Mouse (Mus musculus) C2C12 (cell line): Measurements from ENCODE around the gene Cdh18. TPM values are rescaled to one million over a fixed set of nuclear protein-coding genes. Genes with fewer than 3 reads are reported as not detected.
"Not testable (repeated sequence)": the region's sequence is repeated elsewhere in the genome, so short reads cannot be mapped to it uniquely, and the experiment has no call there.

ENCODE experiments used
- H3K27me3 ChIP-seq: one replicate; pipeline ENCODE4 v1.6.1; 2011; ENCODE audit not compliant: control insufficient read depth, insufficient read depth, insufficient read length
- H3K36me3 ChIP-seq: one replicate; pipeline ENCODE4 v1.6.1; 2011; ENCODE audit not compliant: control insufficient read depth, insufficient read depth
- H3K4me3 ChIP-seq: one replicate; pipeline ENCODE4 v1.5.1; 2011; ENCODE audit warnings: mild to moderate bottlenecking, control low read depth; ENCODE audit not compliant: poor library complexity, insufficient read depth, severe bottlenecking
- H3K79me2 ChIP-seq: one replicate; pipeline ENCODE4 v1.6.1; 2011; ENCODE audit not compliant: control insufficient read depth, insufficient read depth
- H3K79me3 ChIP-seq: one replicate; pipeline ENCODE4 v1.6.1; 2011; ENCODE audit warnings: low read depth, control low read depth
- H3ac ChIP-seq: one replicate; pipeline ENCODE3; 2011; ENCODE audit warnings: low read depth; ENCODE audit not compliant: control insufficient read depth, insufficient read length
- CEBPB ChIP-seq: IDR thresholded peaks from one replicate; pipeline ENCODE4 v1.6.1; 2011; ENCODE audit warnings: low read depth, mild to moderate bottlenecking, control low read depth, moderate library complexity
- CTCF ChIP-seq: IDR thresholded peaks from one replicate; pipeline ENCODE4 v1.5.1; 2011; ENCODE audit not compliant: control insufficient read depth, insufficient read depth, insufficient read length
- FOSL1 ChIP-seq: IDR thresholded peaks from one replicate; pipeline ENCODE4 v1.8.0; 2011; ENCODE audit warnings: mild to moderate bottlenecking, low read length; ENCODE audit not compliant: poor library complexity, insufficient read depth, severe bottlenecking
- MAX ChIP-seq: IDR thresholded peaks from one replicate; pipeline ENCODE4 v1.6.1; 2011; ENCODE audit warnings: mild to moderate bottlenecking, control low read depth
- MYOD1 ChIP-seq: IDR thresholded peaks from one replicate; pipeline ENCODE4 v1.6.1; 2011; ENCODE audit warnings: low read depth; ENCODE audit not compliant: control insufficient read depth, insufficient read length
- MYOG ChIP-seq: IDR thresholded peaks from one replicate; pipeline ENCODE4 v1.6.1; 2011; ENCODE audit not compliant: control insufficient read depth, insufficient read length; ENCODE audit errors: extremely low read depth
- USF1 ChIP-seq: IDR thresholded peaks from one replicate; pipeline ENCODE4 v1.6.1; 2011; ENCODE audit warnings: low read depth, mild to moderate bottlenecking, control low read depth, moderate library complexity
- polyA plus RNA-seq: library from polyadenylated mRNA; unstranded; fragments of >200 nt; fragmentation: generic; extraction: Trizol; gene quantifications from one replicate; pipeline ENCODE4 v1.2.1, GENCODE M21; 2012; ENCODE audit warnings: missing spikeins

Gene Cdh18
- polyA plus RNA-seq, 1 experiment, result 2.9 TPM

DNA sequence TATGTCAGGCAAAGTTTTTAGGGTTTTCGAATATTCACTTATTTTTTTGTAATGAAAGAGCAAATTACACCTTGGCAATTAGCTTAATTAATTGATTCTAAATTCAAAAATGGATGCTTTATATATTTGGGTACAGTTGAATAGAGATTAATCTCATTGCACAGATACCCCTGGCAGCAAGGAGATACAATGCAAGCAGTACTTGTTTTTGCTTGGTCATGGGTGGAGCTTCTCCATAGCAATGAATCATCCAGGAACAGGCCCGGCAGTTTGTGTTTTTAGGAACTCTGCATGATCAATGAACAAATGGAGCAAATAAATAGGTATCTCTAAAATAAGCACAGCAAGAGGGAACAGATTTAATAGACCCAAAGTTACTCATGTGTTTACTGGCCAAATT lies 538.7 kb downstream of the Cdh18 start:
- no peaks in the 10 kb centered on the region for H3K36me3 ChIP-seq
- no peaks in the 10 kb centered on the region for H3K27me3 ChIP-seq
- no peak overlapping the region for H3ac ChIP-seq
- H3K79me3 ChIP-seq, result no peaks in the 10 kb centered on the region
- no peak for TF ChIP-seq CEBPB
- TF ChIP-seq USF1, result no peak
- no peak for TF ChIP-seq FOSL1
- no peak for TF ChIP-seq MYOD1
- no peak for TF ChIP-seq MAX
- TF ChIP-seq CTCF, result no peak
- no peaks in the 10 kb centered on the region for H3K79me2 ChIP-seq
- H3K4me3 ChIP-seq, result no peak overlapping the region

DNA sequence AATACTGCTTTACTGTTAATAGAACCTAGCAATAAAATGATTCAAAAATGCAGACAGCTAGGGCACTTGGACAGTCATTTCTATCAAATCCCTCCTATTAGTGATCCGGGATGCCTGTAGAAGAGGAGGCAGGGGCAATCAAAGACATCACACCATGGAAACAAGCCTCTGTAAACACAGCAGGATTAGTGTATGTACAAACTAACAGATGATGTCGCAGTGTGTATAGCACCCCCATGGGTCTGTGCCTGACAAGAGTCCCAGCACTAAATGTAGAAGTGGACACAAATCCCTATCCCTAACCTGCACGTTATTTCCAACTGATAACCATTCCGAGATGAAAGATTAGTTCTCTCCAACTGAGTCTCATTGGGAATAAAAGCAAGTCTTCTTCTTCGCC lies 547.8 kb downstream of the Cdh18 start:
- no peak overlapping the region for H3ac ChIP-seq
- TF ChIP-seq MYOG (no peak), CEBPB (no peak), CTCF (no peak), MAX (no peak)
- H3K4me3 ChIP-seq, result no peak overlapping the region
- H3K27me3 ChIP-seq, result no peaks in the 10 kb centered on the region
- H3K36me3 ChIP-seq, result no peaks in the 10 kb centered on the region
- no peaks in the 10 kb centered on the region for H3K79me3 ChIP-seq
- no peaks in the 10 kb centered on the region for H3K79me2 ChIP-seq

- Histone ChIP-seq H3ac (no peak overlapping the region), H3K36me3 (no peaks in the 10 kb centered on the region), H3K79me2 (no peaks in the 10 kb centered on the region), H3K79me3 (no peaks in the 10 kb centered on the region), H3K4me3 (no peak overlapping the region), H3K27me3 (no peaks in the 10 kb centered on the region)
- peak; percentile 80 for TF ChIP-seq FOSL1
- no peak for TF ChIP-seq USF1
These were observed 556.0 kb downstream of the Cdh18 start for GRCm38 (mm10) chr15:23104668-23105380.

DNA sequence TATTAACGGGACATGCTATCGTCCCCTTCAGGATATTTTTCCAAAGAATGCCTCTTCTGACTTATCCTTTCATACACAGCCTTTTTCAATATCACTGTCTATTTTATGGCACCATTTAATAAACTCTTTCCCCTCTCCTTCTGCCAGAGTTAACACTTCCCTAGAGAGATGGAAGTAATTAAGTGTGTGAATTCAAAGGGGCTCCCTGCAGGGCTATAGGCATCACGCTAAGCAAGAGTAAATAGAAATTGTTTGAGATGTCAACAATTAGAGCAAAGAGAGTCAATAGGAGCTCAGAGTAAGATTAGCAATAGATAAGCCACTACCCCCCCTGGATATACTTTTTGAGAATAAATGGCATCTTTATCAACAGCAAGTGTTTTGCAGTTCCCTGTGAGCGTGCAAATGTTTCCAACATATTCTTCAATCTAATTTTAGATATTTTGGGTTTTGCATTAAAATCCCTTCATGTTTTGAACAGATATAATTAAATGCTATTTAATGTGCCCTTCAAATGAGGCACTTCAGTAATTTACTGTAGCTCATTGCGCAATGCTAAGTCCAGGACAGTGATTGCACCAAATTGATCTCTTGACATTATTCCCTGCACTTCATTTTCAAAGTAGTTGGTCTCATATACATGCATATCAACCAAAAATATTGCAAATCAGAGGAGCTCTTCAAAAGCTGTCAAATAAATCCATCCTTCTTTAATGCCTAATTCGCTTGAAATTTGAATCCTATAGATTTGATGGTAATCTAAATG lies 586.3 kb downstream of the Cdh18 start:
- Histone ChIP-seq H3K4me3 (no peak overlapping the region), H3K27me3 (no peaks in the 10 kb centered on the region), H3K79me3 (no peaks in the 10 kb centered on the region), H3K79me2 (no peaks in the 10 kb centered on the region), H3K36me3 (no peaks in the 10 kb centered on the region), H3ac (no peak overlapping the region)
- no peak for TF ChIP-seq USF1
- TF ChIP-seq MAX, result no peak
- peak; percentile 81 for TF ChIP-seq CEBPB
- no peak for TF ChIP-seq MYOD1
- TF ChIP-seq MYOG, result no peak
- no peak for TF ChIP-seq CTCF

DNA sequence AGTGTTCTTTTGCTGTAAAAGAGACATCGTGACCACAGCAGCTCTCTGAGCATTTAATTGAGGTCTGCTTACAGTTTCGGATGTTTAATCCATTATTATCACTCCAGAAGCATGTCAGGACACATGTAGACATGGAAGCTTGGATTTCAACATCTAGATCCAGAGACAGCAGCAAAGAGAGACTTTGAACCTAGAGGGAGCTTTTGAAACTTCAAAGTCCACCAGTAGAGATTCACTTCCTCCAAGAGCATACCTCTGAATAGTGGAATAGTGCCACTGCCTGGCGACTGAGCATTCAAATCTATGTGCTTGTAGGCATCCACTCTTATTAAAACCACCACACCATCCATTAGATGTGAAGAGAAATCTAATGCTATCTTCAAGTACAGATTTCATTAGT lies 588.1 kb downstream of the Cdh18 start:
- Histone ChIP-seq H3K4me3 (no peak overlapping the region), H3K79me2 (no peaks in the 10 kb centered on the region), H3ac (no peak overlapping the region), H3K79me3 (no peaks in the 10 kb centered on the region), H3K27me3 (no peaks in the 10 kb centered on the region), H3K36me3 (no peaks in the 10 kb centered on the region)
- TF ChIP-seq MYOD1 (no peak), CTCF (no peak), CEBPB (no peak), MYOG (no peak), USF1 (no peak), FOSL1 (no peak), MAX (no peak)

GRCm38 (mm10) chr15:23142907-23143306 lies 594.1 kb downstream of the Cdh18 start:
- not testable (repeated sequence) for H3K79me3 ChIP-seq, H3K4me3 ChIP-seq, H3K79me2 ChIP-seq, H3ac ChIP-seq, H3K27me3 ChIP-seq, H3K36me3 ChIP-seq
